Mouse (Mus musculus): ENCODE results near the gene March10.

Gene March10

GRCm38 (mm10) chr11:105456497-105456907, at the start of gene March10:
Gene March10, minus strand, starts transcription at chr11:105456735.
- DNase-seq (ENCODE audit: low spot score in 2 of 2) = peak; percentile 92

GRCm38 (mm10) chr11:105506322-105506721, 49.8 kb upstream of the March10 start:
- DNase-seq (ENCODE audit: low spot score in 2 of 2) = no peak

DNA sequence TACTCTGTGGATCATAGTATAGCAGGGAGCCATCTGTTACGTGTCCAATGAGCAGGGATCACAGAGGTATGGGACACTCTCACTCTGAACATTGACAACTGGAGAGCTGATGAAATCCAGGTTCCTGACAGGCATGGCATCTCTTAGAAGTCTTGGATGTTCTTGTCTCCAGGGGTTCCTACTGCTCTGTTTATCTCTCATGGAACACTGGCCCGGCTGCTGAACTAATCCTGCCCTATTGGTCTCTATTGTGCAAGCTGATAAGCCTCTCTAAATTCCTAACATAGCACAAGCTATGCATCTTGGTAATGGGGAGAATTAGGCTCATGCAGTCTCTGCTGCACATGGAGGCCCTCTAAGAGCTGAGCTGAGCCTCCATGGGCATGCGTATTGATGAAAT, 48.5 kb upstream of the March10 start:
- DNase-seq (ENCODE audit: low spot score in 2 of 2) = no peak

- DNase-seq (ENCODE audit: low spot score in 2 of 2) = peak in 1 of 2 experiments; percentile 9
These were observed 45.8 kb upstream of the March10 start for GRCm38 (mm10) chr11:105502311-105502710.

DNA sequence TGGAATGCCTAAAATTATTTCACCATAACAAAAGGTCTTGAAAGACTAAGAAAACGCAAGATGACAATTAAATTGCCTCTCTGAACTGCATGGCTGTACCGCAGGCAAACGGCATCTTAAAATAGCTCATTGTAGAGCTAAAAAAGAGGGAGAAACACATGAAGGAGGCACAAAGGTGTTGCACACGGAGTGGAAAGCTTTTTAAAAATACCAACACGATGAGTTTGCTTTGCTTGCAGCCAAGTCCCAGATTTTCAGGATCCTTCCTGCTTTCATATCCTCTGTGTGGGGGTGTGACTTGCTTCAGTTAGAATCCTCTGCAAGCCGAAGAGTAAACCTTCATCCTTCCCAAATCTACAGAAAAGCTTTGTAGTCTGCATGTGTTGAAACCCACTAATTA, 41.0 kb upstream of the March10 start:
- peak; percentile 46 to 59 for DNase-seq (ENCODE audit: low spot score in 2 of 2)

DNA sequence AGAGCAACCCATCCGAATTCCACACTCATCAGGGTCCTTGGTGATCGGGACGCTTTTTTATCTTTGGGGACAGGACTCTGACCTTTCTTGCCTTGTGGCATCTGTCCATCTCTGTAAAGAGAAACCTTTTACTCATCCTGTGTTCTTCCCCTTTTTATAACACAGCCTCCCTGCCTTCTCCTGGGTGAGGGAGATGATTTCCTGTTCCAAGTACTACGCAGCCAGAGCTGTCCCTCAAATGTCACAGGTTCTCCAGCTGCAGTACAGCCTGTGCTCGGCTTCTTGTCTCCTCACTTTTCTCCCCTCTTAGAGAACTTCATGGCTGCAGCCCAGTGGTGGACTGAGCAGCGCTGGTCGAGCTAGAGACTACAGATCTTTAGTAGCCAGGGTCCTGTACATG, 40.1 kb upstream of the March10 start:
- DNase-seq (ENCODE audit: low spot score in 2 of 2) = no peak

DNA sequence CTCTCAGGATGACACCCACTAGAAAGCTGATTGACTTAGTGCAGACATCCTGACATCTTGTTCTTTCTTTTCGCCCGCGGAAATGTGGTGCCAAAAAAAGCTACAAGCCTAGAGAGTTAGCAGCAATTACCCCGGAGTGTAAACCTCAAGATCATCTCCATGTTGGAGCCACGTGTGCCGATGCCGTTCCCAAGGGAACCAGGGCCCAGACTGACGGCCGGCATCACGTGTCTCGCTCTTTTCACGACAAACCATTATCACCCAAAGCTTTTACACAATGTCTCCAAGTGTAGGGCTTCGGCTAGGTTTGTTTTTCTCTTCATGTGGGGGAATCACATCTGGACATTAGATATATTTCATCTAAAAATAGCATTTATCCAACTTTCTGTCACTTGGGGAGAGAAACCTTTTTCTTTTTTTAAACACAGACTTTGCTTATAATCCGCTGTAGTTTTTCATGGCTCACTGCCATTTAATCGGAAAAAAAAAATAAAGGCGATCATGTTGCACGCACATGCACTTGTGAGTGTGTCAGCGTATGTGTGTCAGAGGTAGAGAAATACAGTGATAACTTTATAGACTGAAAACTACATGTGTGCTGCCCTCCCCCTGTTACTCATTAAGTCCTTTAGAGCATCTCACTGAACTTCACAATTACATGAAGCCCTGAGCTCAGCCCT, 39.2 kb upstream of the March10 start:
- DNase-seq (ENCODE audit: low spot score in 2 of 2) = peak; percentile 71 to 80

GRCm38 (mm10) chr11:105494786-105495369, 38.3 kb upstream of the March10 start:
- DNase-seq (ENCODE audit: low spot score in 2 of 2) = peak in 1 of 2 experiments; percentile 58

DNA sequence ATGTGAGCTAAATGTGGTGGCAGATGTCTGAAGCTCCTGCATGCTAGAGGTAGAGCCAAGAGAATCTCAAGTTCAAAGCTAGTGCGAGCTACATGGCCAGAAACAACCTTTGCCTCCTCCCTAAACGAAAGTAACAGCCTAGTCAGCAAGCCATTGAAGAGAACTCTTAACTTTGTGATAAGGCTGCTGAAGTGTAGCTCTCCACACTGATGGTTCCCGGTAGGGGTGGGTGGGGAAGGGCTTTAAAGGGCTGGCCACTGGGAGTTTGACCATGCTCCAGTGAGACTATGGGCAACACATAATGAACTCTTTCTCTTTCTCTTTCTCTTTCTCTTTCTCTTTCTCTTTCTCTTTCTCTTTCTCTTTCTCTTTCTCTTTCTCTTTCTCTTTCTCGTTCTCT, 35.9 kb upstream of the March10 start:
- DNase-seq (ENCODE audit: low spot score in 2 of 2) = no peak

- DNase-seq (ENCODE audit: low spot score in 2 of 2) = no peak
These were observed 34.4 kb upstream of the March10 start for GRCm38 (mm10) chr11:105490971-105491370.

GRCm38 (mm10) chr11:105485412-105485811, 28.9 kb upstream of the March10 start:
- no peak for DNase-seq (ENCODE audit: low spot score in 2 of 2)

DNA sequence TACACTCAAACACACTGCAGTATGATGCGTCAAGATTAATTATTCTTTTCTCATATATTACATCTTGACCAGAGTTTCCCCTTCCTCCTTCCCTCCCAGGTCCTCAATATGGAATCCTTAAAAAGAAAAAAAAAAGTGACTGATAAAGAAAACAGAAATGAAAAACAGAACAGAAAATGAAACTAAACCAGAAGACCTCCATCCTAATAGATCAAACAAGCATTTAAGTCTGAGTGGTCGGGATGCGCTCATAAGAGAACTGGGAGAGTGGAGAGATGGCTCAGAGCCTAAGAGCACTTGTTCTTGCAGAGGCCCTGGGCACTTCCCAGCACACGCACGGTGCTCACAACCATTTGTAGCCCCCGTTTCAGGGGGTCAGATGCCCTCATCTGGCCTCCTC, 28.5 kb upstream of the March10 start:
- DNase-seq (ENCODE audit: low spot score in 2 of 2) = no peak

DNA sequence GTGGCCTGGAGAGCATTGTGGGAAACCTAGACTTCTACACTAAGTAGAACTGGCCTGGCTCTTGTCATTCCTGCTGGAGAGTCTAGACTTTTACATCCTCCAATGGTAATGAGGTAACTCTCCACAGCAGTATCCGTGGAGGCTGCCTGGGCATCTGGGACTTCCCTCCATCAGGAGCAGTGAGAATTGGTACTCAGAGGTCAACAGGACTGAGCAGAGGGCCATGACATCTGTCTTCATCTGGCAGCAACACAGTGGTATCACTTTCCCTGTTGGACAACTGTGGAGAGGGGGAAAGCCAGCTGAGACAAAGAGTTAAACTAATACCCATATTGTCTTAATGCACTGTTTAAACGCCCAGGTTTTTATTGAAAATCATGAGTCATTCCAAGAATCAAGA, 26.2 kb upstream of the March10 start:
- DNase-seq (ENCODE audit: low spot score in 2 of 2) = no peak

- no peak for DNase-seq (ENCODE audit: low spot score in 2 of 2)
These were observed 18.2 kb upstream of the March10 start for GRCm38 (mm10) chr11:105474746-105475145.

DNA sequence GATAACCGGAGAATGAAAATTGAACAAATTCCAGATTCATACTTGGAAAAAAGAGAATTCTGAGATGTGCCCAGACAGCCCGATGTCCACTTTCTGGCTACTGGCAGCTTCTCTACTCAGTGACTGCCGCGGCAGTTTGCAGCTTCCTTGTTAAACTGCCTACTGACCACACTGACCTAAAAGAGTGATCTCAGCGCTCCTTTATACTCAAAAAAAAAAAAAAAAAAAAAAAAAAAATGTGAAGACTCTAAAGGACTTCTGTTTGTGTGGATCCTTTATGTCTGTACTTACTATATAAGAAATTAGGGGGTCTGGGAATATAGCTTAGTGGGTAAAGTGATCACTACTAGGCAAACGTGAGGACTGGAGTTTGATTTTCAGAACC, 17.8 kb upstream of the March10 start:
- DNase-seq (ENCODE audit: low spot score in 2 of 2) = no peak

DNA sequence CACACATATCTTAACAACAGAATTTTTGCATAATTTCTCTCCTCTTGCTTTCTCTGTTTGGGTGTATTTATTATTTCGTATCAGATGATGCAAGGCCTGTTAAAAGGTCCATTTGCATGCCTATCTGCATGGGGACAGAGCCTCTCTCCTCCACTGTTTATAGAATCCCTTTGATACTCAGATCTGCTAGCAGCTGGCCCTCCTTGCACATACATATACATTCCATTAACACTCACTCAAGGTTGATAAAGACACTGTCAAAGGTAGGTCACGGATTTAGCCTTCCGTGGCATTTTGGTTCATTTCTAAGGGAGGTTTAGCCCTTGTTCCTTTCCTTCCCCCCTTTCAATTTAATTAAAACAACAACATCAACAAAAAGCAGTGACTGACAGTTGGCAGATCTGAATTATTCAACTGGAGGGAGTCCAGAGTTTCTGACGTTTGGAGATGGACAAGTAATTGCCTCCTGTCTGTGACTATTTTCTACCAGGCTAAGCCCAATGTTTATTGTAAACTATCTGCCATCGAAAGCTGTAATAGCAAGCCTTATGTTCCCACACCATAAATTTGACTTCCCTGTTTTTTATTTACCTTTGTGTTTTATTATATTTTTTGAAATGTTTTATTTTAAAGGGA, 17.3 kb upstream of the March10 start:
- DNase-seq (ENCODE audit: low spot score in 2 of 2) = no peak

DNA sequence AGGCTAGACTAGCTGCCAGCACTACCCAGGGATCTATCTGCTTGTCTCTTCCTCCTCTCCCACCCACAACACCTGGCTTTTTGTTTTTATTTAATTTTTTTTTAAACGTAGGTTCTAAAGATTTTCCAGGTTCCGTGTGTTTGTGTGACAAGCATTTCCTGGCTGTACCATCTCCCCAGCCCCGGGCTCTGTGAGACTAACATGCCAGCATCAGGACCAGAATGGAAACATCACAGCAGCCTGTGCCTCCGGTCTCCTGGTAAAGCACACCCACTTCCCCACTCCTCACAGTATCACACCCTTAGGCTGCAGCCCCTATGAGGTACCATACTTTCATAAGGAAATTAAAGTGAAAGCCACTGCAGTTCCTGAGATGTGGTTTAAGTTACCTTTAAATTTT, 16.1 kb upstream of the March10 start:
- DNase-seq (ENCODE audit: low spot score in 2 of 2) = no peak

GRCm38 (mm10) chr11:105470896-105471295, 14.4 kb upstream of the March10 start:
- no peak for DNase-seq (ENCODE audit: low spot score in 2 of 2)

GRCm38 (mm10) chr11:105469561-105469960, 13.0 kb upstream of the March10 start:
- DNase-seq (ENCODE audit: low spot score in 2 of 2) = no peak

GRCm38 (mm10) chr11:105469091-105469507, 12.6 kb upstream of the March10 start:
- DNase-seq (ENCODE audit: low spot score in 2 of 2) = peak in 1 of 2 experiments; percentile 55

- DNase-seq (ENCODE audit: low spot score in 2 of 2) = no peak
These were observed 11.9 kb upstream of the March10 start for GRCm38 (mm10) chr11:105468436-105468835.

DNA sequence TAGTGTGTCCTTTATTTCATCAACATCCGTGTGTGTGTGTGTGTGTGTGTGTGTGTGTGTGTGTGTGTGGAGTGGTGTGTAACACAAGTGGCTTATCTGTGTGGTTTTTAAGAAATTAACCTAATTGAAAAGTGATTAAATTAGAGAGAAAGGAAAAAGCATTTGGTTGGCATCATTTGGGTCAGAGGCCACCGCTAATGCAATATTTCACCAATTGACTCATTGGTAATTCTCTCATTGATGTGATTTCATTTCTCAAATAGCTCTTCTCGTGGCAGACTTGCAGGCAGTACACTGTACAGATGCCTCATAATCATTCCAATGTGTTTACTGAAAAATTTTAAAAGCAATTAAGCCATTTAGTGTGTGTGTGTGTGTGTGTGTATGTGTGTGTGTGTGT, 11.3 kb upstream of the March10 start:
- DNase-seq (ENCODE audit: low spot score in 2 of 2) = no peak

DNA sequence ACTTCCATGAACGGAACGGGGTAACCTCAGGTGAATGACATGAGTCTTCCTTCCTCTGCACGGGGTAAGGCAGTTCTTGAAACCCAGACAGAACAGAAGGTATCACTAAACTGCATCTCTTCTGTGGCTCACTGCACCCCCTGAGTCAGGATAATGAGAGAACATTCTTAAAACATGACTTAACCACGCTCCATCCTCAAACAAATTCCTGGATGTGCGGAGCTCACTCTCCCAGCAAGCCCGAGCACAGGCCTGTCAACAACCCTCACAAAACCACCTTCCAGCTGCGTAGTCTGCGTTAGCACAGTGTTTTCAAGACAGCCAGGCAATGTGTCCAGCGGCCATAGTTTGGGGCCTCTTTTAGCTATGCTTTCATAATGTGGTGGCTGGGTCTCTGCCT, 10.7 kb upstream of the March10 start:
- DNase-seq (ENCODE audit: low spot score in 2 of 2) = no peak

Measured in right cerebral cortex, postnatal 10 days (tissue).